Mouse (Mus musculus): ENCODE results near the gene Grpel1. TPM values are rescaled to one million over a fixed set of nuclear protein-coding genes. Genes with fewer than 3 reads are reported as not detected.

Gene Grpel1
- polyA plus RNA-seq (2012; fragmentation: generic; extraction: Trizol), result 47.3 TPM
- long read RNA-seq, experiment 1, transcript Grpel1-201 (4 exons, 3,528 nt), result major isoform, 147 of 161 reads
- long read RNA-seq, experiment 1, partial matches to known transcripts, result 12 of 161 reads
- long read RNA-seq, experiment 1, other reads (novel, unspliced or antisense), result 2 of 161 reads
- long read RNA-seq, experiment 2, transcript Grpel1-201 (4 exons, 3,528 nt), result major isoform, 151 of 156 reads
- long read RNA-seq, experiment 2, partial matches to known transcripts, result 3 of 156 reads
- long read RNA-seq, experiment 2, other reads (novel, unspliced or antisense), result 2 of 156 reads

- H3K36me3 ChIP-seq (ENCODE audit: control insufficient read depth, insufficient read depth), result peaks cover 15% of the 10 kb centered on the region
- H3ac ChIP-seq (ENCODE audit: control insufficient read depth, insufficient read length, low read depth), result peak within 1 kb of the TSS; percentile 93
- TF ChIP-seq MYOG (IDR thresholded peaks at IDR 0.05; ENCODE audit: control insufficient read depth, extremely low read depth, insufficient read length), result no peak
- peak; percentile 42 for TF ChIP-seq MAX (IDR thresholded peaks at IDR 0.05)
- no peaks in the 10 kb centered on the region for H3K27me3 ChIP-seq (ENCODE audit: control insufficient read depth, insufficient read depth, insufficient read length)
- peak within 1 kb of the TSS; percentile 97 for H3K4me3 ChIP-seq (ENCODE audit: insufficient read depth, poor library complexity, severe bottlenecking)
- peaks cover 40% of the 10 kb centered on the region for H3K79me3 ChIP-seq (ENCODE audit: low read depth)
- H3K79me2 ChIP-seq (ENCODE audit: control insufficient read depth, insufficient read depth), result peaks cover 55% of the 10 kb centered on the region
These were observed at the start of gene Grpel1 for GRCm38 (mm10) chr5:36464709-36465661. Gene Grpel1 (plus strand): TSS chr5:36464998.

GRCm38 (mm10) chr5:36419861-36420260 lies 44.9 kb upstream of the Grpel1 start:
- Histone ChIP-seq H3K36me3 (ENCODE audit: control insufficient read depth, insufficient read depth) (no peaks in the 10 kb centered on the region), H3K79me3 (ENCODE audit: low read depth) (no peaks in the 10 kb centered on the region), H3K79me2 (ENCODE audit: control insufficient read depth, insufficient read depth) (no peaks in the 10 kb centered on the region), H3ac (ENCODE audit: control insufficient read depth, insufficient read length, low read depth) (no peak overlapping the region), H3K27me3 (ENCODE audit: control insufficient read depth, insufficient read depth, insufficient read length) (peaks cover 4% of the 10 kb centered on the region), H3K4me3 (ENCODE audit: insufficient read depth, poor library complexity, severe bottlenecking) (no peak overlapping the region)
- TF ChIP-seq CTCF (IDR thresholded peaks at IDR 0.05; ENCODE audit: control insufficient read depth, insufficient read depth, insufficient read length), result no peak
- no peak for TF ChIP-seq MYOG (IDR thresholded peaks at IDR 0.05; ENCODE audit: control insufficient read depth, extremely low read depth, insufficient read length)
- no peak for TF ChIP-seq USF1 (IDR thresholded peaks at IDR 0.05; ENCODE audit: low read depth)
- TF ChIP-seq CEBPB (IDR thresholded peaks at IDR 0.05; ENCODE audit: low read depth), result no peak
- no peak for TF ChIP-seq FOSL1 (IDR thresholded peaks at IDR 0.05; ENCODE audit: insufficient read depth, low read length, poor library complexity, severe bottlenecking)
- no peak for TF ChIP-seq MAX (IDR thresholded peaks at IDR 0.05)
- TF ChIP-seq MYOD1 (IDR thresholded peaks at IDR 0.05; ENCODE audit: control insufficient read depth, insufficient read length, low read depth), result no peak

- no peaks in the 10 kb centered on the region for H3K79me3 ChIP-seq (ENCODE audit: low read depth)
- no peaks in the 10 kb centered on the region for H3K79me2 ChIP-seq (ENCODE audit: control insufficient read depth, insufficient read depth)
- no peak overlapping the region for H3ac ChIP-seq (ENCODE audit: control insufficient read depth, insufficient read length, low read depth)
- no peak for TF ChIP-seq MYOD1 (IDR thresholded peaks at IDR 0.05; ENCODE audit: control insufficient read depth, insufficient read length, low read depth)
- no peak for TF ChIP-seq MYOG (IDR thresholded peaks at IDR 0.05; ENCODE audit: control insufficient read depth, extremely low read depth, insufficient read length)
- no peak for TF ChIP-seq FOSL1 (IDR thresholded peaks at IDR 0.05; ENCODE audit: insufficient read depth, low read length, poor library complexity, severe bottlenecking)
- no peak for TF ChIP-seq MAX (IDR thresholded peaks at IDR 0.05)
- TF ChIP-seq CEBPB (IDR thresholded peaks at IDR 0.05; ENCODE audit: low read depth), result no peak
- TF ChIP-seq USF1 (IDR thresholded peaks at IDR 0.05; ENCODE audit: low read depth), result no peak
- no peak for TF ChIP-seq CTCF (IDR thresholded peaks at IDR 0.05; ENCODE audit: control insufficient read depth, insufficient read depth, insufficient read length)
- H3K4me3 ChIP-seq (ENCODE audit: insufficient read depth, poor library complexity, severe bottlenecking), result no peak overlapping the region
- no peaks in the 10 kb centered on the region for H3K36me3 ChIP-seq (ENCODE audit: control insufficient read depth, insufficient read depth)
- peaks cover 20% of the 10 kb centered on the region for H3K27me3 ChIP-seq (ENCODE audit: control insufficient read depth, insufficient read depth, insufficient read length)
These were observed 42.1 kb upstream of the Grpel1 start for GRCm38 (mm10) chr5:36422689-36423088.

GRCm38 (mm10) chr5:36424676-36425075 lies 40.1 kb upstream of the Grpel1 start:
- Histone ChIP-seq H3K79me2 (ENCODE audit: control insufficient read depth, insufficient read depth) (no peaks in the 10 kb centered on the region), H3K27me3 (ENCODE audit: control insufficient read depth, insufficient read depth, insufficient read length) (peaks cover 20% of the 10 kb centered on the region), H3K36me3 (ENCODE audit: control insufficient read depth, insufficient read depth) (no peaks in the 10 kb centered on the region), H3ac (ENCODE audit: control insufficient read depth, insufficient read length, low read depth) (no peak overlapping the region), H3K79me3 (ENCODE audit: low read depth) (no peaks in the 10 kb centered on the region), H3K4me3 (ENCODE audit: insufficient read depth, poor library complexity, severe bottlenecking) (no peak overlapping the region)
- TF ChIP-seq MYOD1 (IDR thresholded peaks at IDR 0.05; ENCODE audit: control insufficient read depth, insufficient read length, low read depth), result no peak
- TF ChIP-seq MAX (IDR thresholded peaks at IDR 0.05), result no peak
- TF ChIP-seq CTCF (IDR thresholded peaks at IDR 0.05; ENCODE audit: control insufficient read depth, insufficient read depth, insufficient read length), result no peak
- TF ChIP-seq CEBPB (IDR thresholded peaks at IDR 0.05; ENCODE audit: low read depth), result no peak
- no peak for TF ChIP-seq FOSL1 (IDR thresholded peaks at IDR 0.05; ENCODE audit: insufficient read depth, low read length, poor library complexity, severe bottlenecking)
- TF ChIP-seq USF1 (IDR thresholded peaks at IDR 0.05; ENCODE audit: low read depth), result no peak
- no peak for TF ChIP-seq MYOG (IDR thresholded peaks at IDR 0.05; ENCODE audit: control insufficient read depth, extremely low read depth, insufficient read length)

GRCm38 (mm10) chr5:36426404-36426803 lies 38.4 kb upstream of the Grpel1 start:
- Histone ChIP-seq H3K27me3 (ENCODE audit: control insufficient read depth, insufficient read depth, insufficient read length) (peaks cover 20% of the 10 kb centered on the region), H3K79me2 (ENCODE audit: control insufficient read depth, insufficient read depth) (no peaks in the 10 kb centered on the region), H3K4me3 (ENCODE audit: insufficient read depth, poor library complexity, severe bottlenecking) (no peak overlapping the region), H3ac (ENCODE audit: control insufficient read depth, insufficient read length, low read depth) (no peak overlapping the region), H3K36me3 (ENCODE audit: control insufficient read depth, insufficient read depth) (no peaks in the 10 kb centered on the region), H3K79me3 (ENCODE audit: low read depth) (no peaks in the 10 kb centered on the region)
- TF ChIP-seq MAX (IDR thresholded peaks at IDR 0.05) (no peak), CTCF (IDR thresholded peaks at IDR 0.05; ENCODE audit: control insufficient read depth, insufficient read depth, insufficient read length) (no peak), MYOG (IDR thresholded peaks at IDR 0.05; ENCODE audit: control insufficient read depth, extremely low read depth, insufficient read length) (no peak), MYOD1 (IDR thresholded peaks at IDR 0.05; ENCODE audit: control insufficient read depth, insufficient read length, low read depth) (no peak), CEBPB (IDR thresholded peaks at IDR 0.05; ENCODE audit: low read depth) (no peak), FOSL1 (IDR thresholded peaks at IDR 0.05; ENCODE audit: insufficient read depth, low read length, poor library complexity, severe bottlenecking) (no peak), USF1 (IDR thresholded peaks at IDR 0.05; ENCODE audit: low read depth) (no peak)

All from C2C12 (cell line).